Mouse (Mus musculus): ENCODE results near the gene Hebp1. TPM values are rescaled to one million over a fixed set of nuclear protein-coding genes. Genes with fewer than 3 reads are reported as not detected.

Hebp1 gene
- total RNA-seq (2014; rRNA removed) (282 and 334 TPM in 2 replicates), polyA plus RNA-seq (2012; rRNA removed) (290 and 317 TPM in 2 replicates)

- no peaks in the 10 kb centered on the region for H3K36me3 ChIP-seq (ENCODE audit: control insufficient read depth, insufficient read depth, low read length)
- H3K79me2 ChIP-seq (ENCODE audit: control insufficient read depth, insufficient read depth, low read length): peaks cover 16% of the 10 kb centered on the region; the same call in 1 of the 2 replicates
- peak; percentile 67 for DNase-seq (ENCODE audit: extremely low read depth, low read depth, low spot score)
- H3K27ac ChIP-seq (replicated peaks; ENCODE audit: insufficient read depth, low read depth, low read length): peak within 1 kb of the TSS; percentile 55
- peak within 1 kb of the TSS; percentile 98 for H3K9ac ChIP-seq (ENCODE audit: low read depth, low read length)
- H3K27me3 ChIP-seq (ENCODE audit: control insufficient read depth, insufficient read depth, low read length): no peaks in the 10 kb centered on the region
- peaks cover 15% of the 10 kb centered on the region for H3K4me1 ChIP-seq (ENCODE audit: control insufficient read depth, insufficient read depth, low read length)
- no peak; the same call in 1 of the 2 replicates for TF ChIP-seq CTCF (IDR thresholded peaks at IDR 0.05; ENCODE audit: low read depth, low read length)
- peak; percentile 35; the same call in 1 of the 2 replicates for TF ChIP-seq POLR2A (IDR thresholded peaks at IDR 0.05; ENCODE audit: extremely low read depth, insufficient read depth, low read length)
- 2% methylated on average over 52 of the region's 52 CpGs for WGBS
- H3K4me3 ChIP-seq (ENCODE audit: insufficient read depth, low read depth, low read length): peak within 1 kb of the TSS; percentile 98
Measured at GRCm38 (mm10) chr6:135197921-135198532, at the start of gene Hebp1, which contains the start of gene Fam234b. Gene Hebp1 (minus strand): TSS chr6:135198022. Gene Fam234b (plus strand): TSS chr6:135197977.

DNA sequence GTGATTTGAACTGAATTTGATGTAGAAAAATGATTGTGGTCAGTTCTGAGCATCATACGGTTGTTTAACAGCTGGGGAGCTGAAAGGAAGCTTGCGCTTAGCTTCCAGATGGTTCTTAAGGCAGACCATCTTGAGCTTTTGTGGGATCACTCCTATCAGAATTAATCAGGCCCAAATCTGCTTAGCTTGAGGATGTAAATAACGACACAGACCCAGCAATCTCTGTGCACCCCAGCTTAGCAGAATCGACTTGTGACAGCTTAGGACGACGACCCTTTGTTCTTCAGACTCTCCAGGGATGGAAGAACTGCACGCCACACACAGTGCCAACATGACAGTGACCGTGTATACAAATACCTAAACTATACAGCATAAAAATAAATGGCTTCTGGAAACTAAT lies 47.8 kb upstream of the Hebp1 start:
- 73% methylated on average over 8 of the region's 8 CpGs for WGBS
- Histone ChIP-seq H3K36me3 (ENCODE audit: control insufficient read depth, insufficient read depth, low read length) (no peaks in the 10 kb centered on the region), H3K9ac (ENCODE audit: low read depth, low read length) (no peak overlapping the region), H3K4me1 (ENCODE audit: control insufficient read depth, insufficient read depth, low read length) (no peaks in the 10 kb centered on the region), H3K27ac (replicated peaks; ENCODE audit: insufficient read depth, low read depth, low read length) (no peak overlapping the region), H3K27me3 (ENCODE audit: control insufficient read depth, insufficient read depth, low read length) (no peaks in the 10 kb centered on the region), H3K4me3 (ENCODE audit: insufficient read depth, low read depth, low read length) (no peak overlapping the region), H3K79me2 (ENCODE audit: control insufficient read depth, insufficient read depth, low read length) (no peaks in the 10 kb centered on the region)
- no peak for TF ChIP-seq POLR2A (IDR thresholded peaks at IDR 0.05; ENCODE audit: extremely low read depth, insufficient read depth, low read length)
- TF ChIP-seq CTCF (IDR thresholded peaks at IDR 0.05; ENCODE audit: low read depth, low read length): no peak
- no peak for DNase-seq (ENCODE audit: extremely low read depth, low read depth, low spot score)

DNA sequence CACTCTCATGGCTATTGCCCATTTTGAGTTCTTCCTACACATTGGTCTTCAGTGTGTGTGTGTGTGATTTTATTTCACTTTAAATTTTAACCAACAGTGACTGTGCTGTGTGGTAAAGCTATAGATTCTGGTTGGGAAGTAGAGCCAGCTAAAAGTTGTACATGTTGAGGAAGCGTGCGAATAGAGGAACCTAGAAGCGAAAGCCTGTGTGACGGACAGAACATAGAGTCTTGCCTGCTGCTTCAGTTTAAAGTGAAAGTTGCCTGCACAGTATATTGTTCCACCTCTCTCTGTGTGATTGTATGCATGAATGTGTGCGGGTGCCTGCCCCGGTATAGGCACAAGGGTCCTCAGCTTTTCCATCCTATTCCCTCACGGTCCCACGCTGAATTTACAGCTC lies 42.5 kb upstream of the Hebp1 start:
- TF ChIP-seq POLR2A (IDR thresholded peaks at IDR 0.05; ENCODE audit: extremely low read depth, insufficient read depth, low read length) (no peak), CTCF (IDR thresholded peaks at IDR 0.05; ENCODE audit: low read depth, low read length) (no peak)
- H3K27me3 ChIP-seq (ENCODE audit: control insufficient read depth, insufficient read depth, low read length): no peaks in the 10 kb centered on the region
- no peak overlapping the region for H3K4me3 ChIP-seq (ENCODE audit: insufficient read depth, low read depth, low read length)
- H3K79me2 ChIP-seq (ENCODE audit: control insufficient read depth, insufficient read depth, low read length): no peaks in the 10 kb centered on the region
- peaks cover 3% of the 10 kb centered on the region; the same call in 1 of the 2 replicates for H3K36me3 ChIP-seq (ENCODE audit: control insufficient read depth, insufficient read depth, low read length)
- H3K4me1 ChIP-seq (ENCODE audit: control insufficient read depth, insufficient read depth, low read length): no peaks in the 10 kb centered on the region
- DNase-seq (ENCODE audit: extremely low read depth, low read depth, low spot score): no peak
- no peak overlapping the region for H3K27ac ChIP-seq (replicated peaks; ENCODE audit: insufficient read depth, low read depth, low read length)
- 92% methylated on average over 8 of the region's 8 CpGs for WGBS
- no peak overlapping the region for H3K9ac ChIP-seq (ENCODE audit: low read depth, low read length)

GRCm38 (mm10) chr6:135238211-135238610 lies 40.4 kb upstream of the Hebp1 start:
- no peak for TF ChIP-seq POLR2A (IDR thresholded peaks at IDR 0.05; ENCODE audit: extremely low read depth, insufficient read depth, low read length)
- no peak for TF ChIP-seq CTCF (IDR thresholded peaks at IDR 0.05; ENCODE audit: low read depth, low read length)
- Histone ChIP-seq H3K79me2 (ENCODE audit: control insufficient read depth, insufficient read depth, low read length) (no peaks in the 10 kb centered on the region), H3K4me1 (ENCODE audit: control insufficient read depth, insufficient read depth, low read length) (no peaks in the 10 kb centered on the region), H3K27me3 (ENCODE audit: control insufficient read depth, insufficient read depth, low read length) (no peaks in the 10 kb centered on the region), H3K27ac (replicated peaks; ENCODE audit: insufficient read depth, low read depth, low read length) (no peak overlapping the region), H3K36me3 (ENCODE audit: control insufficient read depth, insufficient read depth, low read length) (peaks cover 12% of the 10 kb centered on the region), H3K9ac (ENCODE audit: low read depth, low read length) (no peak overlapping the region), H3K4me3 (ENCODE audit: insufficient read depth, low read depth, low read length) (no peak overlapping the region)
- no peak for DNase-seq (ENCODE audit: extremely low read depth, low read depth, low spot score)
- WGBS: 77% methylated on average over 4 of the region's 4 CpGs

- H3K27me3 ChIP-seq (ENCODE audit: control insufficient read depth, insufficient read depth, low read length): no peaks in the 10 kb centered on the region
- no peak for DNase-seq (ENCODE audit: extremely low read depth, low read depth, low spot score)
- no peak overlapping the region for H3K4me3 ChIP-seq (ENCODE audit: insufficient read depth, low read depth, low read length)
- no peak overlapping the region for H3K27ac ChIP-seq (replicated peaks; ENCODE audit: insufficient read depth, low read depth, low read length)
- no peak overlapping the region for H3K9ac ChIP-seq (ENCODE audit: low read depth, low read length)
- H3K36me3 ChIP-seq (ENCODE audit: control insufficient read depth, insufficient read depth, low read length): peaks cover 17% of the 10 kb centered on the region
- TF ChIP-seq POLR2A (IDR thresholded peaks at IDR 0.05; ENCODE audit: extremely low read depth, insufficient read depth, low read length) (no peak), CTCF (IDR thresholded peaks at IDR 0.05; ENCODE audit: low read depth, low read length) (no peak)
- no peaks in the 10 kb centered on the region for H3K4me1 ChIP-seq (ENCODE audit: control insufficient read depth, insufficient read depth, low read length)
- WGBS: 59% methylated on average over 14 of the region's 14 CpGs
- no peaks in the 10 kb centered on the region for H3K79me2 ChIP-seq (ENCODE audit: control insufficient read depth, insufficient read depth, low read length)
Measured at GRCm38 (mm10) chr6:135237326-135237725, 39.5 kb upstream of the Hebp1 start.

DNA sequence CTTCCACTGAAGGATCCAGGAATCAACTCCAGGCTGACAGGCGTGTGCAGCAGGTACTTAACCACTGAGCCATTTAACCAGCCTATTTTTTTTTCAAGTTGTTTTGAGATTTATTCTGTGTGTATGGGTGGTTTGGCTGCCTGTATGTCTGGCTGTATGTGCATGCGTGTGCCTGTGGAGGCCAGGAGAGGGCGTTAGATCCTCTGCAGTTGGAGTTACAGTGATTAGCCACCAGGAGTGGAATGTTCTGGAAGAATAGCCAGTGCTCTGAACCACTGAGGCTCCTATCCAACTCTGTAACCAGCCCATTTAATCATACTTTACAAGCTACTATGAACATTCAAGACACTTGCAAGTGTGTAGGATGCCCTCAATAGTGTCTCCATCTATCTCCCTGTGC lies 38.8 kb upstream of the Hebp1 start:
- Histone ChIP-seq H3K36me3 (ENCODE audit: control insufficient read depth, insufficient read depth, low read length) (peaks cover 20% of the 10 kb centered on the region), H3K9ac (ENCODE audit: low read depth, low read length) (no peak overlapping the region), H3K4me3 (ENCODE audit: insufficient read depth, low read depth, low read length) (no peak overlapping the region), H3K27me3 (ENCODE audit: control insufficient read depth, insufficient read depth, low read length) (no peaks in the 10 kb centered on the region), H3K4me1 (ENCODE audit: control insufficient read depth, insufficient read depth, low read length) (no peaks in the 10 kb centered on the region), H3K27ac (replicated peaks; ENCODE audit: insufficient read depth, low read depth, low read length) (no peak overlapping the region), H3K79me2 (ENCODE audit: control insufficient read depth, insufficient read depth, low read length) (no peaks in the 10 kb centered on the region)
- TF ChIP-seq POLR2A (IDR thresholded peaks at IDR 0.05; ENCODE audit: extremely low read depth, insufficient read depth, low read length): no peak
- no peak for TF ChIP-seq CTCF (IDR thresholded peaks at IDR 0.05; ENCODE audit: low read depth, low read length)
- 87% methylated on average over 3 of the region's 3 CpGs for WGBS
- DNase-seq (ENCODE audit: extremely low read depth, low read depth, low spot score): no peak
